Mouse (Mus musculus): ENCODE measurements at regions not wholly inside any gene's neighbourhood (a gene's known extent, or its start where the extent isn't known, plus 50 kb on each side); places are given as distances from the start of the nearest gene placed in this dataset.

DNA sequence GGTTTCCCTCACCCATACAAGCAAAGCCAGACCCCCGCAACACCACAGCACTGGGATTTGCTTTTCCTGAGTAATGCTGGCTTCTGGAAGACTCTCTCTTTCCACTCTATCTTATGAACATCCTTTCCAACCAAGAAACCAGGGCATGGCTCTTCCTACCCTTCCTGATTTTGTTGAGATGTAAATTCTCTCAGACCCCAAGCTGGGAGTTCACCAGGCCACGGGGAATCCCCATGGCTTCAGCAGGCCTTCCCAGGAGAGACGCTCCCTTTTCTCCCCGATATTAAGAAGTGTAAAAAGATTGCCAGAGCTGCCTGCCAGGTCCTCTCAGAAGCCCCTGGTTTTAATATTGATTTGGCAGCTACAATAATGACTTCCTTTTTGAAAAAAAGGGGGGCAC is 146.3 kb upstream of the Tbx3 start:
- DNase-seq, result no peak
- intact Hi-C loops (cut with DNase I), result no loop called here

DNA sequence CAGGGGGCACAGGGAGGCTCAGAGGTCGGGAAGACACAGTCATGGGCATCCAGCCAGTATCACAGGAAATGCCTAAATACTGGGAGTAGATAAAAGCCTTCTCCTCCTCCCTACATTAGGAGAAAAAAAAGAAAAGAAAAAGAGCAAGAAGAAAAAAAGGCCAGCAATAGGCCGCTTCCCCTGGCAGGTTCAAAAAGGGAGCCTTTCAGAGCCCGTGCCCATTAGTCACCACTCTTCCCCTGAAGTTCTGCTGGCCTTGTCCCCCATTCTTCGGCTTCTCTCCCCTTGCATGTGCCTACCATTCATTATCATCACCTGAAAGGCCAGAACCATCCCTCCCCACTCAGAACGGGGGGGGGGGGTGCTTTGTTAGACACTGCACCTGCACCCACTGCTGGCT is 144.5 kb upstream of the Tbx3 start:
- intact Hi-C loops (cut with DNase I), result no loop called here
- no peak for DNase-seq

DNA sequence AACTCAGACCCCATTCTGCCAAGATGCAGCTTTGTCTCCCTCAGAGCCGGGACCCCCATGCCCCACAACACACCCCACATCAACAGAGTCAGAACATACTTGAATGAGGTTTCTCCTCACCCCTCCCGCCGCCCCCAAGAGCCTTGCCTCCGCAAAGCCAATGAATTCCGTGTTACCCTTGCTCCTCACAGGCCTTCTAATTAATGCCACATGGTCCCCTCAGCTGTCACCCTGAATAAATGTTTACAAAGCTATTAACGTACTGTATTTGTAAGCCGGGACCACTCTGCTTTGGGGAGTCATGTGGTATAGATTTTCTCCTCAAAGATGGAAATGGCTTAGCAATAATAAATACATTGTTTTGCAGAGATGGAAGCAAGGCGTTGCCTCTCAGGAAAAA is 140.5 kb upstream of the Tbx3 start:
- intact Hi-C loops (cut with DNase I), result no loop called here
- DNase-seq, result no peak

DNA sequence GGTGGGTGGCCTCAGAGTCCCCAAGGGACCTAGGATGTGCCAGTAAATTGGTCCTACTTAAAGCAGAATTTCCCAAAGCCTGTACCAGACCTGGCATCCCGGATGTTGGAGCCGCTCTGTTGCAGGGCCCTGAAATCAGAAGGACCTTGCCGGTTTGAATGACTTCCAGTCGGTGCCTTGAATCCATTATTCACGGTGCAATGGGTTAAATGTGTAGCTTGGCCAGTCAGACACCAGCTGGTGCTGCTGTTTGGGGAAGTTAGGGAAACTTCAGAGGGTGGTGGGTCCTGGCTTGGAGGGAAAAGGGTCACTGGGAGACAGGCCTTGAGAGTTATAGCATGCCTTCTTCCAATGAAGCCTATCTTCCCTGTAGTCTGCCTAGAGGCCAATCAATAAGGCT is 135.5 kb upstream of the Tbx3 start:
- no peak for DNase-seq
- intact Hi-C loops (cut with DNase I), result no loop called here

DNA sequence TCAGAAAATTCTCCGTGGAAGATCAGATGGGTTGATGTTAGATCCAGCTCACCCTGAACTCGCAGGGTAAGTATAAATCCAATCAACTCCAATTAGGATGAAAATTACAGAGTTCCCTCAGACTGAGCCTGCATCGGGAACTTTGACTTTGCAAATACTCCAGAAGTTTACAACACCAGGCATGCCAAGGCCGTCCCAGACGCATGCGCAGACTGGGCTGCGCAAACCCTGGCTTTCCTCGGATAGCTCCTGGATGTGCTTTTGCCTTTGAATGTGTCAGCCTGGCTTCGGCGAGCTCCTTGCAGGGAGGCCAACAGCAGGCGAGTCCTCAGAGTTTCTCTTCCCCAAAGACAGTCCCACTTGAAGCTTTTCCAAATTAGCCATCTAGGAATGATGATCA is 127.6 kb upstream of the Tbx3 start:
- intact Hi-C loops (cut with DNase I), result no loop called here

DNA sequence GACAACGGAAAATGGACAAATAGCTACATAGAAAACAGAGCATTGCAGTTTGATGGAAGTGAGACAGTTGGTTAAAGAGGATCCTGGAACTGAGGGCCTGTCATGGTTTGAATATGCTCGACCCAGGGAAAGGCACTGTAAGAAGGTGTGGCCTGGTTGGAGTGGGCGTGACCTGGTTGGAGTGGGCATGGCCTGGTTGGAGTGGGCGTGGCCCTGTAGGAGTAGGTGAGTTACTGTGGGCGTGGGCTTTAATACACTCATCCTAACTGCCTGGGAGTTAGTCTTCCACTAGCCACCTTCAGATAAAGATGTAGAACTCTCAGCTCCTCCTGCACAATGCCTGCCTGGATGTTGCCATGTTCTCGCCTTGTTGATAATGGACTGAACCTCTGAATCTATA is 126.8 kb upstream of the Tbx3 start:
- DNase-seq, result no peak
- intact Hi-C loops (cut with DNase I), result no loop called here

More for the DNA sequence above, 127.6 kb upstream of the Tbx3 start:
- DNase-seq, result no peak

DNA sequence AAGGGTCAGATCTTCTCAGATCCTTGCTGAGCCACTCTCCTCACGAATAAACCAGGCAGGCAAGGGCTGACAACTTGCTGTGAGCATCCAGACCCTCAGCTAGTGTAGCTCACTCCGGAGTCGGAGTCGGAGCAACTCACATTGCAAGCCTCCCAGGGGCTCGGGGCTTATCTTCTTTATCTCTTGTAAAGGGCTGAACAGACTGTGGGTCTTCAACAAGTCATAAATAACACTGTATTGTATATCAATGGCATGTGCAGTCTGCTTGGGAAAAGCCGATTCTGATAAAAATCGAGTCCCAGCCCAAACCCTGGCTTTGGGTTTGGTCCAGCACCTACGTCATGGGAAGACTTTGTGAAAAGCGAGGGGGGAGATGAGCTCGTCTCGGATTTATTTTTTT is 125.8 kb upstream of the Tbx3 start:
- intact Hi-C loops (cut with DNase I), result no loop called here
- DNase-seq, result peak; percentile 16 to 38

DNA sequence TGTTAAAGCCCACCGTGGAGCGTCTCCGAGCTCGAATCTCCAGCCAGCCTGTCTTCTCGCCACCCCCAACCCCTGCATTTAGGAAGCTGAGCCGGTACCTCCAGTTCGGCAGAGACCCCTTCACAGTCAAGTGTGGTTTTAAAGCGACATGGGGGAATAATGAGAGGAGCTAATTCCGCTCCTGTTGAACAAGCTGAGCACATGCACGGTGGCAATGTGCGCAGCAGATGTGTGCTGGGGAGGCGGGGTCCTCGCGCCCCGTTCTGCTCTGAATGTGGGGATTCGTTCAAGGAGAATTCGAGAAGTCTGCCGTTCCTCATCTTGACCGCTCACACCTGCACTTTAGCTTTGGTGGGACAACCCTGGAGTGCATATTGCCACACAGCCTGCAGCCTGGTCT is 123.4 kb upstream of the Tbx3 start:
- intact Hi-C loops (cut with DNase I), result no loop called here

DNA sequence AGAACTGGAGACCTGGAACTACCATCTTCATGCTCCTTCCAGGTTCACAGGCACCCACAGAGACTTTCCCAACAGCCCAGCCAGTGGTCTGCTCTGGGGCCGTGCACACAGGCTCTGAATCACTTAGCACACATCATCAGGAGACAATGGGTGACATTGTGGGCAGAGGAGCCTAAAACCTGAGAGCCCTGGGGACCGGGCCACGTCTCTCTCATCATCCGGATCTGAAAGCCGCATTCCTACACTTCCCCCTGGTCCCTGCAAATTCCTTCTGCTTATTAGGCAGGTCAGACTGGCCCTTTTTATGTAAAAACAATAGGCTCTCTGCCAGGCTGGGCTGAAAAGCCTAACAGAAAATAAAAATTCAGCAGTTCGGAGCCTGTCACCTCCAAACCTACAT is 119.6 kb upstream of the Tbx3 start:
- intact Hi-C loops (cut with DNase I), result no loop called here
- no peak for DNase-seq

More for the DNA sequence above, 123.4 kb upstream of the Tbx3 start:
- DNase-seq, result no peak

DNA sequence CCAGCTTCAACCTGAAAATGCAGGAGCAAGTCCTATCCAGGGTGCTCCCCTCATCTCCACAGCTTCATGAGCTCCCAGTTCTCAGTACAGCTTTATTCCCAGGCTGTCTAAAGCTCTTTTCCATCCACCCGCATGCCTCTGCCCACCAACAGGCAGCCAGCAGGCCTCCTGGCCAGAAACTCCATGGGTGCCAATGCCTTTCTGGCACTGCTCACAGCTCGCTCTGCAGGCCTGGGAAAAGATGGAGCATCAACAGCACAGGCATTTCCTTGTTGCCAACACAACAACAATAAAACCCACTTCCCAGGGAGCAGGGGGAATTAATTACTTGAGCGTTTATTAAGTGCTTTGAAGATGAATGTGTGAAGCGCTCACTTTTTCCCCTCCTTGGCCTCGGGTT is 117.0 kb upstream of the Tbx3 start:
- no peak for DNase-seq
- intact Hi-C loops (cut with DNase I), result no loop called here

DNA sequence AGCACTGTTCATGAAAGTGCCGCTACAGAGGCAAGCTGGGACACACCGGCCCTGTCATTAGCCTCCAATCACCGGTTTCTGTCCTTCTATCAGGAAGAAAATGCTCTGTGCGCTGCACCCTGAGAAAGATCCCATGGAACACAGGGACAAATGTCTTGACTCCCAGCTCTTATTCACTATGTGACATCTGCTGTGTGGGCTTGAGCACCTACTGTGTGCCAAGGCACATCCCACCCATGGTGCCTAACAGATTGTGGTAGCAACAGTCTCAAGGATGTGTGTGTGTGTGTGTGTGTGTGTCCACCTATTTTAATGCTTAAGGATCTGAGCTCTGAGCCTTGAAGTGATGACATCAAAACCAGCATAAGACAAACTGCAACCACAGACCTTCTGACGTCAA is 113.4 kb upstream of the Tbx3 start:
- intact Hi-C loops (cut with DNase I), result no loop called here
- no peak for DNase-seq

DNA sequence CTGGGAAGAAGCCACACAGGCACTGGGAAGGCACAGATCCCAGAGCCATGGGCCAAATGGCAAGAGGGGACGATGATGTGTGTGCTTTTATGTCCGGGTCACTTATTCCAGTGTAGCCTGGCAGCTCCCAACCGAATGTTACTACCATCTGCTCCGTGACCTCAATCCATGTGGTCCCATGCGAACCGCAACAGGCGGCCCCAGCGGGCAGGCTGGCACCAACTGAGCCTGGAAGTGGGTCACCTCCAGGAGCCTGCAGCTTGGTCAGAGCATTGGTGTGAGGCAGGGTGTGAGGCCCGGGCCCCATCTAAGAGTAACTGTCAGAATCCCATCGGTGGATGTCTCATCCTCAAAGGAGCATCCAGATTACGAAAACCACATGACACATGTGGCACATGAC is 110.8 kb upstream of the Tbx3 start:
- no peak for DNase-seq
- intact Hi-C loops (cut with DNase I), result no loop called here

DNA sequence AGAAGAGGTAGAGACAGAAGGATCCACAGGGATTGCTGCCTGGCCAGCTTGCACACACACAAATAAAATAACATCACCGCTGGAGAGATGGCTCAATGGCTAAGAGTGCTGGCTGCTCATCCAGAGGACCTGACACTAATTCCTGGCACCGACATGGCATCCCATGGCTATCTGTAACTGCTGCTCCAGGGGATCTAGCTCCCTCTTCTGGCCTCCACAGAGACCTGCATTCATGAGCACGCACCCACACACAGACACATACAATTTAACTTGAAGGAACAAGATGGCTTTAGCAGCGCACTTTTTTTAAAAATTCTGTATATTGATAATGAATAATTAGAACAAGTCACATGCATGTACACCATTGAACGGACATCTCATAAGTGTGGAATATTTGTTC is 110.1 kb upstream of the Tbx3 start:
- DNase-seq, result no peak
- intact Hi-C loops (cut with DNase I), result no loop called here

DNA sequence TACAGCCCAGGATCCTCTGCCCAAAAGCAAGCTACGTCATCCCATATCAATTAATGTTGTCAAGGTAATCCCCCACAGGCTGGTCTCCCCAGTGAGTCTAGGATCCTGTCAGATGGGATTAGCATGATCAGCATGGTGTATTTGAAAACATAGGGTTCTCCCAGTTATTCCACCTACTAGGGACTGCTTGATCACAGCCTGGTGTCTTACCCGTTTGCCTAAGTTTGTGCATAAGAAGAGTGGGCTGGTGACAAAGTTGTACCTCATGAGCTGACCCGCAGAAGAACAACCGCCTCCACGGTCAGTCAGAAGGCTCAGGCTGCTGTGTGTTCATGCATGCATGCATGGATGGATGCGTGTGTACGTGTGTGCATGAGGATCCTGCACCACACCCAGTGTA is 108.9 kb upstream of the Tbx3 start:
- intact Hi-C loops (cut with DNase I), result no loop called here

DNA sequence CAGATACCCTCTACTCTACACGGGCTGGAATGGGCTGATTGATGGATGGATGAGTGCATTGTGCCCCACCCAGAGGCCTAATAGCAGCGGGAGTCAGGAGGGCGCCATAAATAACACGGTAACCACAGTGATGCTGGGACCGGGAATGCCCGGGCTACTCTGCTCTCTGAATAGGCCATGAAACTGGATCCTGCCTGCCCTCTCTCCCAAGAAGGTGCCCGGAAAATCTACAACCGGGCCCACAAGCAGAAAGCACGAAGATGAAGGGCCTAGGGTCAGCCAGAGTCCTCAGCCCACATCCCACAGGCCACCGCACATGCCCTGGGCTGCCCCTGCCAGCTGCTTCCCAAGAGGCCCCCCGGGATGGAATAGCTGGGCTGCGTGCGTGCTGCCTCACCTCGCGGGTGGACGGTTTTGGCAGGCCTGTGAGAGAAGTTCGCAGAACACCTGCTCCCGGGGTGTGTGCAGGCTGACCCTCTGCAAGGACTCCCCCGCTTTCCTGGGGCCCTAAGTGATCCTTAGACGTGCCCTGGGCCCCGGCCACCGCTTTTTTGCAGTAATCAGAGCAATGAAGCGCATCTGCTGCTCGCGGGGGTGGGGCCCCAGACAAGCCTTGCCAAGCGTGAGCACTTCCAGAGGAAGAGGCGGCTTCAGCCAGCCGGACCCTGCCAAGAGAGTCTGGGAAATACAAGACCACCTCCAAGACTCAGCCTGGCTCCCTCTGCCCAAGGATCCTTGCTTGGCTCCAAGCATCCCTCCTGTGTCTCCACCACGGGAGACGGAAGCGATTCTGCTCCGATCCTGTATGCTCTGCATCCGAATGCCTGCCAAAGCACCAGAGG is 106.7 kb upstream of the Tbx3 start:
- intact Hi-C loops (cut with DNase I), result no loop called here
- peak; percentile 11 to 12 for DNase-seq

More for the DNA sequence above, 108.9 kb upstream of the Tbx3 start:
- DNase-seq, result no peak

DNA sequence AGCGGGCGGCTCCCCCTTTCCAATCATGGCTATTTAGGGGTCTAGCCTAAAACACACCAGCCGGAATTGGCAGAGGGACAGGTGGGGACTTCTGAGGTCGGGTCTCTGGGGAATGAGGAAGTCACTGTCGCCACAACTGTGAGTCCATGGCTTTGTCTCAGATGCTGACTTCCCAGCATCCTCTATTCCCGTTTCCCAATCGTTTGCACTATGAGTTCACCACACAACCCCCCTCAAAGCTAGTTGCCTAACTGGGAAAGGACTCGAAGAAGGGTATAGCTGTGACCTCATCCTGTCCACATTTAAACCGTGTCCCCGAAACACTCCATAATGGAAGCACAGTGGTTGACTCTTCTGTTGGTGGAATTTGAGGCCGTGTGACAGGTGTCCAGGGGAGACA is 102.8 kb upstream of the Tbx3 start:
- intact Hi-C loops (cut with DNase I), result no loop called here
- DNase-seq, result no peak

DNA sequence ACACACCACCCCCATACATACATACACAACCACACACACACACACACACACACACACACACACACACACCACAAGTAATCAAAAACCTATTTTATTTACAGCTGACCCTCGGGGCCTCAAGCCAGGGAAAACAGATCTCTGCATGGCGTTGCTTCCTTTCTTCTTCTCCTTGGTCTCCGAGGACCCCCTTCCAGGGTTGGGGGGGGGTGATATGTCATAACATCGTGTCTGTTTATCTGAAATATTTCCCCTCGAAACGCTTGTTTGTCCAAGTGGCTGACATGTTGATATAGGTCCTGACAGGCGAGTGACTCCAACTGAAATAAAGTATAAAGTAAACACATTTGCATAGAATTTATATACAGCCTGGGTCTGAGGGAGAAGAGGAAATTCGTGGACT is 100.4 kb upstream of the Tbx3 start:
- DNase-seq, result no peak
- intact Hi-C loops (cut with DNase I), result no loop called here

DNA sequence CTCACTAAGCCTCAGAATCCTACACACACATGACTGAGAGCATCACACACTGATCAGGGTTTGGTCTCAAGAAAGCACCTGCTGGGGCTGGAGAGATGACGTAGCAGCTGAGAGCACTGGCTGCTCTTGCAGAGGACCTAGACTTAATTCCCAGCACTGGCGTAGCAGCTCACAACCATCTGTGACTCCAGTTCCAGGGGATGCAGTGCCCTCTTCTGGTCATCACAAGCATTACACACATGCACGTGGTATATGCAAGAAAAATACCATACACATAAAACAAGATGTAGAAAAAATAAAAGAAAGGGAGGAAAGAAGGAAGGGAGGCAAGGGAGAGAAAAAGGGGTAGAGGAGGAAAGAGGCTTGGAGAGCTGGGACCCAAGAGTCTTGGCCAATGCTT is 98.8 kb upstream of the Tbx3 start:
- intact Hi-C loops (cut with DNase I), result no loop called here

DNA sequence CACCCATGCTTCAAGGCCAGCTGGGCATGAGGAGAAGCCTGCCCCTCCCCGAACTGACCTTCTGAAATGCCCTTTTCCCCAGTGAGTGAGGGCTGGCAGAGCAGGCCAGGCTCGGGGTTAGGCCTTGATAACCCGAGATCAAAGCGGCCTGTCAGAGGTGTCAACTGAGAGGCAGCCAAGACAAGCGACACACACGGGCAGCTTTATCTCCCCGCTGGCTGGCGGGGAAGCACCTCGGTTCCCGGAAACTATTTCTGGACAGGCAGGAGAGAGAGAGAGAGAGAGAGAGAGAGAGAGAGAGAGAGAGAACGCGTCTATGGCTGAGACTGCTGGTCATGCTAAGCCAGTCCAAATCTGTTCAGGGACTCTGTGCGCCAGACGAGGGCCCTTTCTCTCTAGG is 95.3 kb upstream of the Tbx3 start:
- intact Hi-C loops (cut with DNase I), result no loop called here
- peak; percentile 61 to 75 for DNase-seq

More for the DNA sequence above, 98.8 kb upstream of the Tbx3 start:
- DNase-seq, result no peak

DNA sequence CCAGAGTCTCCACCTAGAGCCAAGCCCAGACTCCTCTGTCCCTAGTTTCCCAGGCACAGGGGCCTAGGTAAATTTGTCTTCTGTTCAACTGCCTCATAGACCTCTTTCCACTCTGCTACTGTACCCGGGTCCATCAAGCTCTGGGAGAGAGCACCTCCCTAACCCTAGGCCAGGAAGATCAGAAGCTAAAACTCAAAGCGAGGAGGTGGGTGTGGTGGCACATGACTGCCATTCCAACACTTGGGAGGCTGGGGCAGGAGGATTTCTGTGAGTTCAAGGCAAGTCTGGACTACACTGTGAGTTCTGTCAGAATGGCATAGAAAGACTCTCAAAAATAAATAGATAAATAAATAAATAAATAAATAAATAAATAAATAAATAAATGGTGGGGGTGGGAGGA is 91.2 kb upstream of the Tbx3 start:
- DNase-seq, result no peak
- intact Hi-C loops (cut with DNase I), result no loop called here

DNA sequence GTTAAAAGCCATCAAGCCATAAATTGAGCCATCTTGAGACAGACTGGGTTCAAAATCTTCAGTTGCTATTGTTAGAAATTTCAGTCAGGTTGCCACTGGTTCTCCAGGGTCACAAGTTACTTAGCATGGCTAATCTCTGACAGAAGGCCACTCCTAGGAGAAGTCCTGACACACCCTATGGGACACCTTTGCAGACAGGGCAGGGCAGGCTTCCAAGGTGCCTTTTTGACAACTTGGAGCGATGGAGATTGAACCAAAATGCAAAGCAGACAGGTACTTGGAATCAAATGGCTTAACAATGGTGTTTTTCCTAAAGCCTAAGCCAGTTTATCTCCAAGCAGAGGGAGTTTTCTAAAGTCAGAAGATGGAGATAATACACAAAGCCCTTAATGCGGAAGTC is 90.7 kb upstream of the Tbx3 start:
- no peak for DNase-seq
- intact Hi-C loops (cut with DNase I), result no loop called here

DNA sequence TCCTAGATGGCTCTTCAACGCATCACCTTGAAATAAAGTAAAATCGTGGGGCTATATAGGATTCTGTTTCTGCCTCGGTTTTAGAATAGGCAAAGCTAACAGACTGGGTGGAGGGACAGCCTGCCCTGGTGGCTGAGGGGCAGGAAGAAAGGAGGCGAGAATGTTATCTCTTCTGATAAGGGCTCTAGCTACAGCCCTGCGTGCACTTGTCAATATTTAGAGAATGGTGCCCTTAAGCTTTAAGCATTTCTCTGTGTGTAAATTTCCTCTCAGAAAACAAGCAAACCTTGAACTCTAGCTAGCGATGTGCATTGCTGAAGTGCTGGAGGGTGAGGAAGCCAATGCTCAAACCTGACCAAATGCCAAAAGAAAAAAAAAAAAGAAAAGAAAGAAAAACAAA is 90.1 kb upstream of the Tbx3 start:
- no peak for DNase-seq
- intact Hi-C loops (cut with DNase I), result no loop called here

DNA sequence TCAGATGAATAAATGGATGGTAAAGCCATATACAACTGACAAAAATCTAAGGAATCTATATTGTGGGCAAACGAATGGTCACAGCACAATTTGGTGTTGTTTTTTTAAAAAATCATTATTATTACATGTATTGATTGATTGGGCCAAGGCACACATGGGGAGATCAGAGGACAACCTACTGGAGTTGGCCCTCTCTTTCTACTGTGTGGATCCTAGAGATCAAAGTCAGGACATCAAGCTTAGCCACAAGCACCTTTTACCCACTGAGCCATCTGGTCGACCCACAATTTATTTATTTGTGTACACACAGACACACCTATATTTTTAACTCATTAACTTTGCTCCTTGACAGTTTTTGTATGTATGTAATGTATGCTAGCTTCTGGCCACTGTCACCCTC is 89.7 kb upstream of the Tbx3 start:
- DNase-seq, result no peak
- intact Hi-C loops (cut with DNase I), result no loop called here

All from heart, postnatal 14 days (tissue).